Mouse (Mus musculus): ENCODE data around the gene Hspa1b.

Gene Hspa1b

GRCm38 (mm10) chr17:34910982-34911381 lies 48.1 kb downstream of the Hspa1b start:
- in situ Hi-C loops (cut with MboI; ENCODE audit: low pct_unique_long_range_greater_than_20kb in 1 of 2, low sequenced_read_pairs in 2 of 2, unreplicated experiment in 1 of 2): no loop called here
